Mouse (Mus musculus) E14TG2a.4 (cell line): ENCODE data around the gene Il12rb2.

Experiments
- H3K27me3 ChIP-seq: 2 replicates; pipeline ENCODE4 v1.6.1; 2014; ENCODE audit warnings: low read length, control low read depth; ENCODE audit not compliant: insufficient read depth
- H3K36me3 ChIP-seq: 2 replicates; pipeline ENCODE4 v1.6.1; 2014; ENCODE audit warnings: low read length, control low read depth; ENCODE audit not compliant: insufficient read depth
- H3K4me1 ChIP-seq: replicated peaks from 2 replicates; pipeline ENCODE4 v1.6.1; 2014; ENCODE audit warnings: low read depth, low read length, control low read depth
- H3K4me3 ChIP-seq: replicated peaks from 2 replicates; pipeline ENCODE4 v1.5.1; 2014; ENCODE audit warnings: mild to moderate bottlenecking, low read length
- H3K9me3 ChIP-seq: 2 replicates; pipeline ENCODE4 v1.6.1; 2014; ENCODE audit warnings: low read length, control low read depth
- CTCF ChIP-seq: conservative IDR thresholded peaks from 2 replicates; pipeline ENCODE4 v1.5.1; 2014; ENCODE audit warnings: low read length
- NANOG ChIP-seq: IDR thresholded peaks from 2 replicates; pipeline ENCODE4 v1.6.1; 2014; ENCODE audit warnings: borderline replicate concordance, low read length, mixed read lengths
- POU5F1 ChIP-seq: IDR thresholded peaks from 2 replicates; pipeline ENCODE4 v1.6.1; 2014; ENCODE audit warnings: low read length, borderline replicate concordance

Il12rb2 gene

GRCm38 (mm10) chr6:67281614-67282197 lies 94.3 kb downstream of the Il12rb2 start:
- Histone ChIP-seq H3K9me3 (no peaks in the 10 kb centered on the region), H3K27me3 (no peaks in the 10 kb centered on the region), H3K36me3 (peaks cover 94% of the 10 kb centered on the region), H3K4me1 (peaks cover 31% of the 10 kb centered on the region), H3K4me3 (no peak overlapping the region)
- no peak for TF ChIP-seq CTCF

- Histone ChIP-seq H3K36me3 (peaks cover 96% of the 10 kb centered on the region), H3K4me3 (no peak overlapping the region), H3K9me3 (no peaks in the 10 kb centered on the region), H3K27me3 (no peaks in the 10 kb centered on the region), H3K4me1 (peaks cover 64% of the 10 kb centered on the region)
- TF ChIP-seq NANOG (no peak), CTCF (no peak), POU5F1 (no peak)
Observed at GRCm38 (mm10) chr6:67277944-67278343, 98.0 kb downstream of the Il12rb2 start.

- H3K4me3 ChIP-seq = peak overlapping the region; percentile 100
- H3K4me1 ChIP-seq = peaks cover 59% of the 10 kb centered on the region
- H3K9me3 ChIP-seq = no peaks in the 10 kb centered on the region
- H3K27me3 ChIP-seq = no peaks in the 10 kb centered on the region
- TF ChIP-seq CTCF (no peak), NANOG (no peak), POU5F1 (no peak)
- H3K36me3 ChIP-seq = peaks cover 67% of the 10 kb centered on the region
Observed at GRCm38 (mm10) chr6:67269459-67269858, 106.5 kb downstream of the Il12rb2 start.

- Histone ChIP-seq H3K4me3 (peak overlapping the region; percentile 100), H3K27me3 (no peaks in the 10 kb centered on the region), H3K4me1 (peaks cover 59% of the 10 kb centered on the region), H3K9me3 (no peaks in the 10 kb centered on the region), H3K36me3 (peaks cover 62% of the 10 kb centered on the region)
- TF ChIP-seq CTCF = no peak
- no peak for TF ChIP-seq POU5F1
- no peak for TF ChIP-seq NANOG
Observed at GRCm38 (mm10) chr6:67268983-67269382, 107.0 kb downstream of the Il12rb2 start.

GRCm38 (mm10) chr6:67268245-67268612 lies 107.8 kb downstream of the Il12rb2 start:
- Histone ChIP-seq H3K4me1 (peaks cover 52% of the 10 kb centered on the region), H3K27me3 (no peaks in the 10 kb centered on the region)
- TF ChIP-seq NANOG (no peak), CTCF (no peak), POU5F1 (no peak)

GRCm38 (mm10) chr6:67267408-67268244 lies 108.4 kb downstream of the Il12rb2 start:
- TF ChIP-seq CTCF (no peak), POU5F1 (no peak), NANOG (no peak)
- Histone ChIP-seq H3K27me3 (no peaks in the 10 kb centered on the region), H3K4me3 (peak overlapping the region; percentile 100), H3K9me3 (no peaks in the 10 kb centered on the region), H3K4me1 (peaks cover 46% of the 10 kb centered on the region), H3K36me3 (peaks cover 49% of the 10 kb centered on the region)

More at GRCm38 (mm10) chr6:67268245-67268612, 107.8 kb downstream of the Il12rb2 start:
- H3K9me3 ChIP-seq = no peaks in the 10 kb centered on the region
- H3K36me3 ChIP-seq = peaks cover 55% of the 10 kb centered on the region
- peak overlapping the region; percentile 100 for H3K4me3 ChIP-seq

GRCm38 (mm10) chr6:67266664-67267407 lies 109.2 kb downstream of the Il12rb2 start:
- H3K4me1 ChIP-seq = peaks cover 39% of the 10 kb centered on the region
- no peak for TF ChIP-seq CTCF
- TF ChIP-seq POU5F1 = no peak
- TF ChIP-seq NANOG = no peak
- no peaks in the 10 kb centered on the region for H3K27me3 ChIP-seq
- H3K36me3 ChIP-seq = peaks cover 41% of the 10 kb centered on the region
- no peaks in the 10 kb centered on the region for H3K9me3 ChIP-seq
- H3K4me3 ChIP-seq = peak overlapping the region; percentile 100

GRCm38 (mm10) chr6:67266159-67266657 lies 109.8 kb downstream of the Il12rb2 start:
- Histone ChIP-seq H3K36me3 (peaks cover 39% of the 10 kb centered on the region), H3K27me3 (no peaks in the 10 kb centered on the region), H3K9me3 (no peaks in the 10 kb centered on the region), H3K4me3 (peak overlapping the region; percentile 100), H3K4me1 (peaks cover 33% of the 10 kb centered on the region)
- TF ChIP-seq POU5F1 (no peak), CTCF (no peak), NANOG (no peak)
